Mouse (Mus musculus) heart, embryonic 16.5 days (tissue): ENCODE measurements around the gene Rabggta. TPM values are rescaled to one million over a fixed set of nuclear protein-coding genes. Genes with fewer than 3 reads are reported as not detected.

Experiments
- ATAC-seq: fragments of 200-750 bp; cut with Nextera tagmentation; replicated peaks from 2 replicates; pipeline ENCODE4 v1.8.0; 2017; ENCODE audit warnings: moderate number of reproducible peaks; ENCODE audit not compliant: insufficient read depth, low FRiP score; ENCODE audit errors: extremely low read depth
- H3K27ac ChIP-seq: fragments of 300-500 bp; sonication (generic); 2 replicates; pipeline ENCODE4 v1.5.1; 2014; ENCODE audit warnings: mild to moderate bottlenecking, low read length, control low read depth, moderate library complexity
- H3K27me3 ChIP-seq: fragments of 300-500 bp; sonication (generic); 2 replicates; pipeline ENCODE4 v1.6.1; 2014; ENCODE audit warnings: low read length, mixed read lengths; ENCODE audit not compliant: control insufficient read depth, insufficient read depth
- H3K36me3 ChIP-seq: fragments of 300-500 bp; sonication (generic); 2 replicates; pipeline ENCODE4 v1.6.1; 2014; ENCODE audit not compliant: control insufficient read depth, insufficient read depth
- H3K4me1 ChIP-seq: fragments of 300-500 bp; sonication (generic); 2 replicates; pipeline ENCODE4 v1.6.1; 2014; ENCODE audit warnings: low read length, mixed read lengths; ENCODE audit not compliant: control insufficient read depth, insufficient read depth
- H3K4me2 ChIP-seq: fragments of 300-500 bp; sonication (generic); 2 replicates; pipeline ENCODE4 v1.6.1; 2014; ENCODE audit warnings: low read depth, mild to moderate bottlenecking, control low read depth, low read length
- H3K4me3 ChIP-seq: fragments of 300-500 bp; sonication (generic); 2 replicates; pipeline ENCODE4 v1.5.1; 2014; ENCODE audit warnings: mild to moderate bottlenecking, control low read depth, low read length
- H3K9ac ChIP-seq: fragments of 300-500 bp; sonication (generic); 2 replicates; pipeline ENCODE4 v1.6.1; 2014; ENCODE audit warnings: low read length, control low read depth
- H3K9me3 ChIP-seq: fragments of 300-500 bp; sonication (generic); replicated peaks from 2 replicates; pipeline ENCODE4 v1.6.1; 2016; ENCODE audit warnings: low read length; ENCODE audit not compliant: control insufficient read depth
- WGBS: fragments of 180-500 bp; shearing (Covaris S2); extraction: QIAGEN DNeasy Blood & Tissue Kit; methylation state at CpG from one replicate; pipeline ENCODE4 v1.1.7; 2014; 5-methylcytosine and 5-hydroxymethylcytosine counted together
- polyA plus RNA-seq: library from polyadenylated mRNA; unstranded; fragments of >200 nt; fragmentation: Nextera tagmentation; extraction: Ambion mirVana; gene quantifications from 2 replicates; pipeline ENCODE4 v1.2.1, GENCODE M21; 2015

Rabggta gene
- polyA plus RNA-seq, 1 experiment from 2014 or later, result 22.0 TPM

DNA sequence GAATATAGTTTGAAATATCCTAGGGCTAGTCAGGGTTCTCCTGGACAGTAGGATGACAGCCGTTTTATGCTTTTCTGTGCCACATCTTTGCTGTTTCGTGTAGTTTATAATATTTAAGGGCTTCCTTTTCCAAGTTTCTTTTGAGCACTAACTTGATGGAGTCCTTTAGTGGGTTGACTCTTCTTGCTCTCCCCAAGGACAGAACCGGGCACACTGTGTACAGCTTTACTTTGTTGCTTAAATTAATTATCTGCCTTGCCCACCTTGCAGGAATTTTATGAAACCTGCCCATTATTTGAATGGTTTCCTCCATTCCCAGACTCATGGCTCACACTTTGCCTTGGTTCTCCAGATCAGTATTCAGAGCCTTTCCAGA lies 40.0 kb downstream of the Rabggta start:
- Histone ChIP-seq H3K4me3 (peak overlapping the region; percentile 78), H3K36me3 (peaks cover 31% of the 10 kb centered on the region), H3K27ac (peak overlapping the region; percentile 83), H3K27me3 (no peaks in the 10 kb centered on the region), H3K9me3 (no peaks in the 10 kb centered on the region), H3K4me1 (peaks cover 13% of the 10 kb centered on the region), H3K4me2 (peak overlapping the region; percentile 76), H3K9ac (peak overlapping the region; percentile 60)
- ATAC-seq, result 0 out of 2 replicates have a peak, but pooled peaks have one; percentile 4
- 16% methylated on average over 3 of the region's 3 CpGs for WGBS

DNA sequence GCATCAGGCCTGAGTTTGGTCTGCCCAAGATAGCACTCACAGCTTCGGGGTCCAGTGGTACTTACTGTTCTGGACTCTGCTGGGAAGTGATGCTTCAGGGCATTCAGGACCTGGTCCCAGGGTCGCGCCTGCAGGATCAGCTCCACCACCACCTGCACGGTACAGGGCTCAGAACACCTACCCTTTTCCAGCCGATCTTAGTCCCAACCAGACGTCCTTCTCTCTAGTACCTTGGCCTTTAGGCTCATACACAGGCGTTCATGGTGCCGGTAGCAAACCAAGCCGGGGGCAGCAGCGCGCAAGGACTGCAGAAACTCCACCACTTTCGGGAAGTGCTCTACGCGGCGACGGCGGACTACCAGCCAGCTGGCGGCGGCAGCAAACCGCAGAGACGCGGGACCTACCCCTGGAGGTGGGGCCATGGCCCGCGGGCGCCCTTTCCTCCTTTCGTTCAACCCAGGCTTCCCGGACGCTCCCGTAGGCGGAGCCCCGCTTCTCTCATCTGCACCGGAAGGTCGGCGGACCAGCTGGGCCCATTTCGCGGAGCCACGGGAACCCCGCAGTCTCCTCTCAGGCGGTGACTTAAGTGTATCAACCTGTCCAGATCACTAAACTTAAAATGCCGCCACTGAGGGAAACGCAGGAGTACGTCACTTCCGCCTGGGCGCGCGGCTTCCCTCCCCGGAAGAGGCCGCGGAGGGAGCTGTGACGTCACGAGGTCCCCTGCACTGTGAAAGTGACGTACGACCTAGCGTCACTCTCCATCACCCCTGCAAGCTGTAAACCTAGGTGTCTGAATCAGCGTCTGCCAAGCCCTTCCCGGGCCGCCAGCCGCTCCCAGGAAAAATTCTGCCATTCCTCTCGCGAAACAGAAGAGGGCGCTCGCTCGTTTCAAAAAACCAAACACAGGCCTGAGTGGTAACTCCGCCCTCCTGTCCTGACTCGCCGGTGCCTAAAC lies 40.6 kb downstream of the Rabggta start, which contains the start of gene Tinf2:
Gene Tinf2, minus strand, starts transcription at position 661 of the 958 bp plus-strand sequence.
- Histone ChIP-seq H3K9ac (peak within 1 kb of the TSS; percentile 79), H3K4me2 (peak within 1 kb of the TSS; percentile 76), H3K9me3 (no peaks in the 10 kb centered on the region), H3K27me3 (no peaks in the 10 kb centered on the region), H3K36me3 (peaks cover 37% of the 10 kb centered on the region), H3K4me1 (peaks cover 13% of the 10 kb centered on the region), H3K27ac (peak within 1 kb of the TSS; percentile 83), H3K4me3 (peak within 1 kb of the TSS; percentile 78)
- ATAC-seq, result peak; percentile 92
- under 1% methylated on average over 66 of the region's 66 CpGs for WGBS

DNA sequence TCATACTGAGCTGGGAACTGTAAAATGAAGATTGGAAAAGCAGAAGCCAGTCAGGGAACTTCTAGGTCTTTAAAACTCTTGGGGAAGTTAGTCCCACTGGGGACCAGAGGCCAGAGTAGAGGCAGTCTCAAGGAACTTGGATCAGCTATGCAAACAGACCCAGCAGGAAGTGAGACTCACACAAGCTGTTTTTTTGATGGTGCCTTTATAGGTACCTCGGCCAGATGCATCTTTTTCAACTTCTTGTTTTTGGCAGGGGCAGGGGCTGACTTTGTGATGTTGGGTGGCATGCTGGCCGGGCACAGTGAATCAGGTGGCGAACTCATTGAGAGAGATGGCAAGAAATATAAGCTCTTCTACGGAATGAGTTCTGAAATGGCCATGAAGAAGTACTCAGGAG lies 44.4 kb downstream of the Rabggta start:
- H3K4me3 ChIP-seq, result no peak overlapping the region
- H3K27me3 ChIP-seq, result no peaks in the 10 kb centered on the region
- H3K36me3 ChIP-seq, result peaks cover 50% of the 10 kb centered on the region
- H3K9ac ChIP-seq, result no peak overlapping the region
- ATAC-seq, result no peak
- H3K4me2 ChIP-seq, result no peak overlapping the region
- H3K27ac ChIP-seq, result no peak overlapping the region
- WGBS, result 86% methylated on average over 4 of the region's 4 CpGs
- H3K4me1 ChIP-seq, result peaks cover 16% of the 10 kb centered on the region
- no peaks in the 10 kb centered on the region for H3K9me3 ChIP-seq

DNA sequence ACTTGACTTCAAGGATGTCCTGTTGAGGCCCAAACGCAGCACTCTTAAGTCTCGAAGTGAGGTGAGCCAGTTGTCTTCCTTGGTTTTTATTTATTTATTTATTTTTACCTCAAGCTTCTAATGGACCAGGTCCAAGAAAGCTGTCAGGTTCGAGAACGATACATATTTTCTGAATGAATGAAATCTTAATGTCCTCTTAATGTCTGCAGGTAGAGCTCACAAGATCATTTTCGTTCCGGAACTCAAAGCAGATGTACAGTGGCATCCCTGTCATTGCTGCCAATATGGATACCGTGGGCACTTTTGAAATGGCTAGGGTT lies 49.4 kb downstream of the Rabggta start:
- Histone ChIP-seq H3K9ac (peak overlapping the region; percentile 91), H3K4me2 (peak overlapping the region; percentile 87), H3K4me1 (peaks cover 16% of the 10 kb centered on the region), H3K36me3 (peaks cover 22% of the 10 kb centered on the region), H3K27me3 (no peaks in the 10 kb centered on the region), H3K4me3 (peak overlapping the region; percentile 94), H3K27ac (peak overlapping the region; percentile 85), H3K9me3 (no peaks in the 10 kb centered on the region)
- ATAC-seq, result no peak
- 70% methylated on average over 7 of the region's 7 CpGs for WGBS

DNA sequence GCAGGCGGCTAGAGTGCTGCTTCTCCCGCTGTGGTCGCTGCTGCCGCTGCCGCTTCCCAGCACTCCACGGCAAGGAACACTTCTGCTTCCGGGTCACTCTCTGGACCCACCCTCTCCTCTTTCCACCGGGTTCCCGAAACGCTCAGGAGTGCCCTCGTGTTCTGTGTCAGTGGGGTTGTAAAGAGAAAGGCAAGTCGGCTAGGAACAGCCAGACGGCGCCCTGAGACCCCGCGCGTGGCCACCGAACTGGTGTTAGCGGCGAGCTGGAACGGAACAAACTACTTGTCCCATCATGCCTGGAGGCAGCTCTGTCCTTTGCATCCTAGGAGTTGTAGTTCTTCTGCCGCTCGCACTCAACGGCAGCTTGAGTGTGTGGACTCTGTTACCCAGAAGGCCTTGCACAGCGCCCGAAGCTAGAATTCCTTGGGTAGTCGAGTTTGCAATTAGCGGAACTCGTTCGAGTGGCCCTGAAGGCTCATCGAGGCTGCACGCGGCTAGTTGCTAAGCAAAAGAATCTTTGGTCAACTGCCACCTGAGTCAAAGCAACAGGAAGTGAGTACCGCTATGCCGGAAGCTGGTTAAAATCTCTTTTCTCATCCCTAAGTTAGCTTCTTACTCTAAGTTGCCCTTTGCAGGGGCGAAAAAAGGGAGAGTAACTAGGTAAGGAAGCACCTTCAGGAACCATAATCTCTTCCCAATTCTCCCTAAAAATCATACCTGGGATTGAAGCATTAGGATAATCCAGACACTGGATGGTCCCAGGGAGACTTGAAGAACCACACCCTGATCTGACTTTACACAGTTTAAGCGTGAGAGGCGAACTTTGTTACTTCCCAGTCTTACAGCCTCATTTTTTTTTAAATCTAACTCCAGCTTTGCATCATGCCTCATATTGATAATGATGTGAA lies 50.0 kb downstream of the Rabggta start, which contains the start of the genes Gmpr2 and Nedd8:
Gene Gmpr2, plus strand, starts transcription at position 109 of the 908 bp plus-strand sequence.
Gene Nedd8, minus strand, starts transcription at position 292 of the 908 bp plus-strand sequence.
- Histone ChIP-seq H3K36me3 (peaks cover 19% of the 10 kb centered on the region), H3K4me2 (peak within 1 kb of the TSS; percentile 97), H3K4me1 (peaks cover 16% of the 10 kb centered on the region), H3K27me3 (no peaks in the 10 kb centered on the region), H3K27ac (peak within 1 kb of the TSS; percentile 85), H3K9me3 (no peaks in the 10 kb centered on the region), H3K9ac (peak within 1 kb of the TSS; percentile 91), H3K4me3 (peak within 1 kb of the TSS; percentile 94)
- peak; percentile 98 for ATAC-seq
- WGBS, result 1% methylated on average over 38 of the region's 38 CpGs

DNA sequence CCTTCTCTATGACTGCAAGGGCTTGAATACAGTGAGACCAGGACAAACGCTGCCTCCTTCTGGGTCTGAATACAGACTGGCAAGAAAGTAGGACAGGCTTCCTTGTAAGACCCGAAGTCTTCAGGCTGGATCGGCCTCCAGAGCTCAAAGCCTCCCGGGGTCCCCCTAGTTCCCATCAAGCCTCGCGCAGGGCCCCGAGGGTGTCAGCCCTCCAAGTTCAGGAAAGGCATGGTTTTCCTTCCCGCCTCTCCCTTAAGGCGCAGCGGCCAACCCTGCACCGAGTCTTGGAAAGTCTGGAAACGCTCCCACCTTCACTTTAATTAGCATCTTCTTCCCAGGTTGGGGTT lies 50.6 kb downstream of the Rabggta start:
- no peaks in the 10 kb centered on the region for H3K9me3 ChIP-seq
- peak overlapping the region; percentile 91 for H3K9ac ChIP-seq
- H3K4me3 ChIP-seq, result peak overlapping the region; percentile 94
- no peaks in the 10 kb centered on the region for H3K27me3 ChIP-seq
- H3K27ac ChIP-seq, result peak overlapping the region; percentile 85
- H3K36me3 ChIP-seq, result peaks cover 17% of the 10 kb centered on the region
- WGBS, result under 1% methylated on average over 12 of the region's 12 CpGs
- H3K4me2 ChIP-seq, result peak overlapping the region; percentile 97
- peak; percentile 47 for ATAC-seq
- peaks cover 16% of the 10 kb centered on the region for H3K4me1 ChIP-seq

Other genes with a start within 250 kb of the Rabggta start
- 67.2 and 68.9 TPM in 2 replicates for gene Dhrs4, start 243.5 kb downstream of the Rabggta start, polyA plus RNA-seq
- 1.3 and 1.9 TPM in 2 replicates for gene Carmil3, start 231.6 kb downstream of the Rabggta start, polyA plus RNA-seq
- 0.21 and 0.24 TPM in 2 replicates for gene Cpne6, start 211.8 kb downstream of the Rabggta start, polyA plus RNA-seq
- gene Nrl, start 197.3 kb downstream of the Rabggta start, polyA plus RNA-seq, result 0.05 TPM in 1 of 2 replicates, not detected in the other
- gene Pck2, start 182.0 kb downstream of the Rabggta start, polyA plus RNA-seq, result 36.8 and 42.8 TPM in 2 replicates
- gene Dcaf11, start 162.3 kb downstream of the Rabggta start, polyA plus RNA-seq, result 75.1 and 75.5 TPM in 2 replicates
- 1.2 and 1.5 TPM in 2 replicates for gene A730061H03Rik, start 161.9 kb downstream of the Rabggta start, polyA plus RNA-seq
- 79.4 and 85.6 TPM in 2 replicates for gene Fitm1, start 146.6 kb downstream of the Rabggta start, polyA plus RNA-seq
- 223 and 227 TPM in 2 replicates for gene Psme1, start 144.1 kb downstream of the Rabggta start, polyA plus RNA-seq
- gene Emc9, start 137.0 kb downstream of the Rabggta start, polyA plus RNA-seq, result 24.0 and 26.5 TPM in 2 replicates
- 207 TPM in 2 replicates for gene Psme2, start 131.2 kb downstream of the Rabggta start, polyA plus RNA-seq
- gene Rnf31, start 130.6 kb downstream of the Rabggta start, polyA plus RNA-seq, result 15.7 and 18.6 TPM in 2 replicates
- gene Irf9, start 118.7 kb downstream of the Rabggta start, polyA plus RNA-seq, result 11.5 and 15.3 TPM in 2 replicates
- 4.8 and 7.3 TPM in 2 replicates for gene Rec8, start 104.2 kb downstream of the Rabggta start, polyA plus RNA-seq
- gene Ipo4, start 86.3 kb downstream of the Rabggta start, polyA plus RNA-seq, result 64.8 and 70.8 TPM in 2 replicates
- gene Gm49378, start 84.4 kb downstream of the Rabggta start, polyA plus RNA-seq, result 0.59 and 0.61 TPM in 2 replicates
- 90.8 and 99.0 TPM in 2 replicates for gene Tm9sf1, start 78.5 kb downstream of the Rabggta start, polyA plus RNA-seq
- gene Tssk4, start 72.1 kb downstream of the Rabggta start, polyA plus RNA-seq, result 0.22 and 0.45 TPM in 2 replicates
- 93.7 and 96.5 TPM in 2 replicates for gene Mdp1, start 61.8 kb downstream of the Rabggta start, polyA plus RNA-seq
- gene Gmpr2, start 50.3 kb downstream of the Rabggta start, polyA plus RNA-seq, result 43.0 and 43.9 TPM in 2 replicates
- 444 and 466 TPM in 2 replicates for gene Nedd8, start 50.1 kb downstream of the Rabggta start, polyA plus RNA-seq
- 27.5 and 30.0 TPM in 2 replicates for gene Tinf2, start 40.4 kb downstream of the Rabggta start, polyA plus RNA-seq
- gene Tgm1, start 8.3 kb downstream of the Rabggta start, polyA plus RNA-seq, result 0.45 and 0.57 TPM in 2 replicates
- gene Dhrs1, start 23.4 kb upstream of the Rabggta start, polyA plus RNA-seq, result 71.1 and 76.3 TPM in 2 replicates
- gene Nop9, start 23.4 kb upstream of the Rabggta start, polyA plus RNA-seq, result 21.5 and 22.7 TPM in 2 replicates
- 1.3 and 1.8 TPM in 2 replicates for gene Cideb, start 36.2 kb upstream of the Rabggta start, polyA plus RNA-seq
- 0.20 and 0.32 TPM in 2 replicates for gene Ltb4r2, start 39.2 kb upstream of the Rabggta start, polyA plus RNA-seq
- 0.59 and 0.66 TPM in 2 replicates for gene Ltb4r1, start 43.7 kb upstream of the Rabggta start, polyA plus RNA-seq
- 15.3 and 17.5 TPM in 2 replicates for gene Adcy4, start 61.8 kb upstream of the Rabggta start, polyA plus RNA-seq
- gene Ripk3, start 66.6 kb upstream of the Rabggta start, polyA plus RNA-seq, result 17.8 and 20.8 TPM in 2 replicates
- 9.7 and 14.4 TPM in 2 replicates for gene Nfatc4, start 100.9 kb upstream of the Rabggta start, polyA plus RNA-seq
- 11.1 and 13.7 TPM in 2 replicates for gene Nynrin, start 131.7 kb upstream of the Rabggta start, polyA plus RNA-seq
- 0.59 and 0.69 TPM in 2 replicates for gene Cbln3, start 162.1 kb upstream of the Rabggta start, polyA plus RNA-seq
- gene Khnyn, start 162.7 kb upstream of the Rabggta start, polyA plus RNA-seq, result 9.8 and 11.2 TPM in 2 replicates
- 59.6 and 59.9 TPM in 2 replicates for gene Sdr39u1, start 178.0 kb upstream of the Rabggta start, polyA plus RNA-seq
- gene Cma1, start 222.4 kb upstream of the Rabggta start, polyA plus RNA-seq, result 8.1 and 8.3 TPM in 2 replicates
- gene Cma2, start 228.7 kb upstream of the Rabggta start, polyA plus RNA-seq, result not detected in 2 replicates